Mouse (Mus musculus) hindbrain, postnatal 0 days (tissue): ENCODE results near the gene Thoc5. TPM values are rescaled to one million over a fixed set of nuclear protein-coding genes. Genes with fewer than 3 reads are reported as not detected.

ENCODE experiments used
- ATAC-seq: fragments of 200-750 bp; cut with Nextera tagmentation; 2 replicates; pipeline ENCODE4 v1.8.0; 2017; ENCODE audit warnings: mild to moderate bottlenecking, moderate TSS enrichment, moderate library complexity
- DNase-seq: peaks from one replicate; pipeline ENCODE4 v3.0.0-alpha.2; 2015; ENCODE audit warnings: low spot score
- H3K27ac ChIP-seq: fragments of 300-500 bp; sonication (generic); 2 replicates; pipeline ENCODE4 v1.5.1; 2014; ENCODE audit warnings: mild to moderate bottlenecking
- H3K27me3 ChIP-seq: fragments of 300-500 bp; sonication (generic); 2 replicates; pipeline ENCODE4 v1.6.1; 2014; ENCODE audit warnings: low read length, mixed read lengths; ENCODE audit not compliant: insufficient read depth
- H3K36me3 ChIP-seq: fragments of 300-500 bp; sonication (generic); 2 replicates; pipeline ENCODE4 v1.6.1; 2014; ENCODE audit warnings: low read length, mixed read lengths; ENCODE audit not compliant: insufficient read depth
- H3K4me1 ChIP-seq: fragments of 300-500 bp; sonication (generic); 2 replicates; pipeline ENCODE4 v1.6.1; 2014; ENCODE audit warnings: antibody characterized with exemption, low read length, mixed read lengths; ENCODE audit not compliant: insufficient read depth
- H3K4me2 ChIP-seq: fragments of 300-500 bp; sonication (generic); 2 replicates; pipeline ENCODE4 v1.6.1; 2014; ENCODE audit warnings: low read depth, mild to moderate bottlenecking, low read length, moderate library complexity, mixed read lengths
- H3K4me3 ChIP-seq: fragments of 300-500 bp; sonication (generic); 2 replicates; pipeline ENCODE4 v1.5.1; 2014; ENCODE audit warnings: low read length
- H3K9ac ChIP-seq: fragments of 300-500 bp; sonication (generic); replicated peaks from 2 replicates; pipeline ENCODE4 v1.6.1; 2014; ENCODE audit warnings: mild to moderate bottlenecking, low read length, moderate library complexity, mixed read lengths
- H3K9me3 ChIP-seq: fragments of 300-500 bp; sonication (generic); 2 replicates; pipeline ENCODE4 v1.6.1; 2016; ENCODE audit warnings: low read length, mixed read lengths
- CTCF ChIP-seq: IDR thresholded peaks from 2 replicates; pipeline ENCODE4 v1.5.1; 2016; ENCODE audit warnings: antibody characterized with exemption, control low read depth, low read depth
- WGBS: fragments of 180-500 bp; shearing (Covaris S2); extraction: QIAGEN DNeasy Blood & Tissue Kit; methylation state at CpG from one replicate; pipeline ENCODE4 v1.1.7; 2014; 5-methylcytosine and 5-hydroxymethylcytosine counted together
- microRNA-seq, 2 experiments: library from miRNA; unstranded; fragments of <30 nt; microRNA quantifications; one replicate each; pipeline ENCODE4; 2016
- polyA plus RNA-seq: library from polyadenylated mRNA; unstranded; fragments of >200 nt; fragmentation: Nextera tagmentation; extraction: Ambion mirVana; gene quantifications from 2 replicates; pipeline ENCODE4 v1.2.1, GENCODE M21; 2015
- total RNA-seq: library from RNA; depleted of rRNA; stranded (reverse); fragments of >200 nt; gene quantifications from 2 replicates; pipeline ENCODE4 v1.2.3, GENCODE M21; 2014; rRNA removed

The Thoc5 gene
- total and polyA plus RNA-seq, 2 experiments from 2014 or later = 30.3 to 36.5 TPM

DNA sequence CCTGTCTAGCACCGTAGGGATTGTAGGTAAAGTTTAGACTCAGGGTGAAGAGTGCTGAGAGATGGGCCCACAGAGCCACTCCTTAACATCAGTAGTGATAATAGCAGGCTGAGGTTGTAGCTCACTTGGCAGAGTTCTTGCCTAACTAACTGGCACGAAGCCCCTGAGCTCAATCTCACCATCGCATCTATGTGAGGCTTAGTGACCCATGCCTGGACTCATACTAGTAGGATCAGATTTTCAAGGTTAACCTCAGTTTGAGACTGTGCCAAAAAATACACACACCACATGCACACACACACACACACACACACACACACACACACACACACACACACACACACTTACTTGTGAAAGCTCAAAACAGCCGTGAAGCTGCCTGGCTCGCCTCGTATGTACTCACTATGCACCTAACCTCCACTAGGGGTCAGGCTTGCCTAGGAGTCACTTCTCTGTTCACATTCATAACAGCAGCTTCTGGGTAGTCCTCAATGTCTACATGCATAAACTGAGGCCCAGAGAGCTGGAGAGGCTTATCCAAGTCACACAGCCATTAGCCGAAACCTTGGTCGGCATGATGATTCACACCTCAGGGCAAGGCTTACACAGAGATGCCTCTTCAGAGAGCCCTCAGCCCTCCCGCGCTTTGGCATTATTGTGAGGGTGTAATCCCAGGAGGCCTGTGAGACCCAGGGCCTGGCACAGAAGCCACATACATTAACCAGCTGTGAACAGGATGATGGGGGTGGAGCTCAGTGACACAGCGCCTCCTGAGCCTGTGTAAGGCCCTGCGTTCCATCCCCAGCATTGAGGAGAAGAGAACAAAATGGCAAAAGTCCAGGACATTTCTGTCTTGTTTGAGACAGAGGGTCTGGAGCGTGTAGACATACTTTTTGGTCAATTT lies 78.1 kb downstream of the Thoc5 start:
- DNase-seq (peak; percentile 84), ATAC-seq (peak; percentile 63)
- no peak overlapping the region for H3K9ac ChIP-seq
- no peaks in the 10 kb centered on the region for H3K27me3 ChIP-seq
- TF ChIP-seq CTCF = peak; percentile 93
- H3K4me3 ChIP-seq = no peak overlapping the region
- 46% methylated on average over 13 of the region's 13 CpGs for WGBS
- H3K9me3 ChIP-seq = no peaks in the 10 kb centered on the region
- H3K36me3 ChIP-seq = no peaks in the 10 kb centered on the region
- no peak overlapping the region for H3K4me2 ChIP-seq
- H3K27ac ChIP-seq = no peak overlapping the region
- H3K4me1 ChIP-seq = no peaks in the 10 kb centered on the region

DNA sequence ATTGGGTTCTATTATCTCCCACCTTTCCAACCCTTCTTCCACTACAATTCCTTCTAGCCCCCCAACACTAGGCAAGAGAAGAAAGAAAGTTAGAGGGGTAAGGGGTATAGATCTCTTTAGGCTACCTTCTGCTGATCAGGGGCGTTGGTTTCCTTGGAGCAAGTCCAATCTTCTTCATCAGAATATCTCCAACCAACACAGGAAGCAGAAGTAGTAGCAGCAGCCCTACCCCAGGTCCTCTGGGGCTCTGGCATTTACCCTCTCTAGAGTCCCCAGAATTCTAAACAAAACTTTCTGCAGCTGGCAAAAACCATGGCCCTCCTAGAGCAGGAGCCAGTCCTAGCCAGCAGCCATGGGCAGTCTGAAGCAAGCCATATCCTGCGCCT lies 78.7 kb downstream of the Thoc5 start:
- no peaks in the 10 kb centered on the region for H3K9me3 ChIP-seq
- no peaks in the 10 kb centered on the region for H3K36me3 ChIP-seq
- no peak overlapping the region for H3K4me2 ChIP-seq
- ATAC-seq (no peak), DNase-seq (no peak)
- H3K4me3 ChIP-seq = no peak overlapping the region
- H3K27ac ChIP-seq = no peak overlapping the region
- H3K9ac ChIP-seq = no peak overlapping the region
- TF ChIP-seq CTCF = no peak
- no peaks in the 10 kb centered on the region for H3K4me1 ChIP-seq
- WGBS = 81% methylated on average over 2 of the region's 2 CpGs
- H3K27me3 ChIP-seq = no peaks in the 10 kb centered on the region

DNA sequence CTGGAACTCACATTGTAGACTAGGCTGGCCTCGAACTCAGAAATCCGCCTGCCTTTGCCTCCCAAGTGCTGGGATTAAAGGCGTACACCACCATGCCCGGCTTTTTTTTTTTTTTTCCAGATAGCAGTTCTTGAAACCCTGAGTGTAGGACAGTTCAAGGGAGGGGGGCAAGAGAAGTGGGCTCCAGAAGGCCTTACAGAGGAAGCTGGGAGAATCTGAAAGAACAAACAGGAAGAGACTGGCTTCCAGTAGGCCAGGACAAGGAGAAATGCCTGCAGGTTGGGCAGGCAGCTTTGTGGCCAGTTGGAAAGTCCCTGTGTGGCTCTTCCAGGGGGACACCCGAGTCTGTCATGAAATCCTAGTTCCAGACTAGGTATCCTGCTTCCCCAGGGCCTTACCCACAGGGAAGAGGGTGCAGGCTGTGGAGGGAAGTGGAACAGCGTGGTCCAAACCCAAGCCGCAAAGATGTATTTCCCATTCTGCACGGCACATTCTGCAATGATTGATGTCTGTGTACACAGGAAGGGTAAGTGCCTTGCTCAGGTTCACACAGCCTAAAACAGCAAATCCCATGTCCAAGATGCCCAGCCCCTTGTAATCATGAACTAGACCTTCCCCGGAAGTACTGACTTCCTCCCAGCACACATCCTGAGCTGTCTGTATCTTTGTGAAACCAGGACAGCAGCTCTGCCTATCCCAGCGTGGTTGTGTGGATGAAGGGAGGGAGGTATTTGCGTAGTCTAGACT lies 79.4 kb downstream of the Thoc5 start:
- DNase-seq (no peak), ATAC-seq (no peak)
- Histone ChIP-seq H3K27ac (no peak overlapping the region), H3K4me2 (no peak overlapping the region), H3K36me3 (no peaks in the 10 kb centered on the region), H3K4me1 (no peaks in the 10 kb centered on the region), H3K27me3 (no peaks in the 10 kb centered on the region), H3K9ac (no peak overlapping the region), H3K4me3 (no peak overlapping the region), H3K9me3 (no peaks in the 10 kb centered on the region)
- no peak for TF ChIP-seq CTCF
- WGBS = 82% methylated on average over 11 of the region's 11 CpGs

DNA sequence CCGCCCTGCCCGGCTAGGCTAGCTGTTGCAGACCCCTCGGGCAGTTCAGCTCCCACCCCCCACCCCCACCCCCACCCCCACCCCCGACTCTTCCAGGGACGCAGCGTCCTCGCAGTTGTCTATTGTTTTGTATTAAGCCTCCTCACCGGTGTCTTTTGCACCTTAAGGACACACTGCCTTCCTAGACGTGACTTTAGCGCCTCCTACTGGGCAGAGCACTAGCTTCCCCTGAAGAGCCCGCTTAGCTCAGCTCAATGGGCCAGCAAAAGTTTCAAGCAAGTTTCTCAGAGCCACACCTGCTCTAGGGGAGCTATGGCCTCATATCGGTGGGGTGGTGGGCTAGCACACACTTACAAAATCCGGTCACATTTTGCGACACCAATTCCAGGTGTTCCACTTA lies 80.5 kb downstream of the Thoc5 start:
- Histone ChIP-seq H3K27ac (no peak overlapping the region), H3K27me3 (no peaks in the 10 kb centered on the region), H3K9ac (no peak overlapping the region), H3K9me3 (no peaks in the 10 kb centered on the region), H3K36me3 (no peaks in the 10 kb centered on the region), H3K4me2 (no peak overlapping the region), H3K4me1 (no peaks in the 10 kb centered on the region), H3K4me3 (no peak overlapping the region)
- ATAC-seq (peak; percentile 60), DNase-seq (peak; percentile 80)
- WGBS = 5% methylated on average over 14 of the region's 14 CpGs
- TF ChIP-seq CTCF = peak; percentile 77

Small RNA genes within 50 kb of the gene (microRNA-seq; reads per million reads assigned to microRNA genes)
- 0.71 to 0.72 reads per million in 2 experiments for gene Mir6918

Other genes starting within 250 kb of the Thoc5 start
- 183 and 231 TPM in 2 replicates for gene Uqcr10, start 191.0 kb upstream of the Thoc5 start, total RNA-seq
- gene Uqcr10, start 191.0 kb upstream of the Thoc5 start, polyA plus RNA-seq = 1,048 and 1,063 TPM in 2 replicates
- 22.7 and 24.5 TPM in 2 replicates for gene Zmat5, start 190.6 kb upstream of the Thoc5 start, total RNA-seq
- gene Zmat5, start 190.6 kb upstream of the Thoc5 start, polyA plus RNA-seq = 56.5 and 58.5 TPM in 2 replicates
- 20.4 and 23.6 TPM in 2 replicates for gene Cabp7, start 148.5 kb upstream of the Thoc5 start, total RNA-seq
- gene Cabp7, start 148.5 kb upstream of the Thoc5 start, polyA plus RNA-seq = 2.9 and 3.3 TPM in 2 replicates
- gene Nf2, start 45.8 kb upstream of the Thoc5 start, total RNA-seq = 93.1 and 97.6 TPM in 2 replicates
- 55.5 and 57.4 TPM in 2 replicates for gene Nf2, start 45.8 kb upstream of the Thoc5 start, polyA plus RNA-seq
- gene Nipsnap1, start 21.4 kb upstream of the Thoc5 start, total RNA-seq = 118 and 140 TPM in 2 replicates
- 114 and 116 TPM in 2 replicates for gene Nipsnap1, start 21.4 kb upstream of the Thoc5 start, polyA plus RNA-seq
- gene Nefh, start 52.7 kb downstream of the Thoc5 start, total RNA-seq = 46.6 and 60.3 TPM in 2 replicates
- gene Nefh, start 52.7 kb downstream of the Thoc5 start, polyA plus RNA-seq = 21.7 and 22.5 TPM in 2 replicates
- 141 and 150 TPM in 2 replicates for gene Ap1b1, start 91.5 kb downstream of the Thoc5 start, total RNA-seq
- gene Ap1b1, start 91.5 kb downstream of the Thoc5 start, polyA plus RNA-seq = 85.3 and 89.1 TPM in 2 replicates
- gene Rasl10a, start 162.8 kb downstream of the Thoc5 start, total RNA-seq = 4.7 and 4.8 TPM in 2 replicates
- gene Rasl10a, start 162.8 kb downstream of the Thoc5 start, polyA plus RNA-seq = 4.5 and 4.7 TPM in 2 replicates
- 38.1 and 40.2 TPM in 2 replicates for gene Gas2l1, start 170.0 kb downstream of the Thoc5 start, total RNA-seq
- gene Gas2l1, start 170.0 kb downstream of the Thoc5 start, polyA plus RNA-seq = 16.3 and 17.3 TPM in 2 replicates
- gene Rhbdd3, start 203.6 kb downstream of the Thoc5 start, total RNA-seq = 48.8 and 54.5 TPM in 2 replicates
- 39.1 and 42.2 TPM in 2 replicates for gene Rhbdd3, start 203.6 kb downstream of the Thoc5 start, polyA plus RNA-seq
- gene Ewsr1, start 203.9 kb downstream of the Thoc5 start, total RNA-seq = 337 and 384 TPM in 2 replicates
- 371 and 412 TPM in 2 replicates for gene Ewsr1, start 203.9 kb downstream of the Thoc5 start, polyA plus RNA-seq